Comparison of ENCODE assay signal across 8 mouse cellular contexts in the genomic region with DNA sequence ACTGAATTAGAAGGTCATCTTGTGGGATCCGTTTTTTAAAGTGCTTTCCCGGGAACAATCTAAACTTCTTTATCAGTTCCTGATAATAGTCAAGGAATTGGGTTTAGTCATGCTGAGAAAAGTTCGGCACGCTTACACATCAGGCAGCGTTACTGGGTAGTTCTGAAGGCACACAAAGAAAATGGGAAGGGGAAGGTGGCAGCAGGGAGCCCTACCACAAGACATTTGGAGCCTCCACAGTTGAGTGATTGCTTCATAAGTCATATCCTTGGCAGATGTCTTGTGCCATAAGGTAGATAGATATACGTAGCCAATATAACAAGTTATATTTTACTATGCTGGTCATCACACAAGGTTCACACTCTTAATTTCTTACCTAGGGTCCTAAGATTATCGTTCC. TPM values are rescaled to one million over a fixed set of nuclear protein-coding genes. Genes with fewer than 3 reads are reported as not detected.
DNase-seq lines count a peak whose midpoint lies in the region; ATAC-seq lines count a peak whose summit lies in the region.

No protein-coding gene starts in this region.

- DNase-seq in cerebellum, postnatal 10 days = peak; percentile 44 to 52
- no peak for DNase-seq in cerebellum, adult 18-20 months
- peak; percentile 73 for DNase-seq in 416B (ENCODE audit: low read depth)
- no peak for DNase-seq in adrenal gland, postnatal 14 days
- DNase-seq in gastrocnemius, postnatal 36 days = no peak

- peaks cover 6% of the 10 kb centered on the region for H3K36me3 ChIP-seq in forebrain, embryonic 13.5 days (ENCODE audit: poor library complexity, severe bottlenecking)
- peaks cover 21% of the 10 kb centered on the region for H3K36me3 ChIP-seq in liver, embryonic 15.5 days (replicated peaks)
- H3K36me3 ChIP-seq in stomach, embryonic 16.5 days (ENCODE audit: control insufficient read depth, insufficient read depth, low read length) = no peaks in the 10 kb centered on the region

- peak overlapping the region; percentile 74 for H3K9ac ChIP-seq in forebrain, embryonic 13.5 days
- H3K9ac ChIP-seq in liver, embryonic 15.5 days = peak overlapping the region; percentile 84
- peak overlapping the region; percentile 87 for H3K9ac ChIP-seq in stomach, embryonic 16.5 days (ENCODE audit: low read length)

- peak; percentile 7 for ATAC-seq in forebrain, embryonic 13.5 days
- no peak for ATAC-seq in liver, embryonic 15.5 days (ENCODE audit: insufficient read depth)
- ATAC-seq in stomach, embryonic 16.5 days (ENCODE audit: insufficient read depth, low FRiP score) = no peak

- H3K27ac ChIP-seq in forebrain, embryonic 13.5 days = peak overlapping the region; percentile 96
- H3K27ac ChIP-seq in liver, embryonic 15.5 days (replicated peaks) = peak overlapping the region; percentile 98
- H3K27ac ChIP-seq in stomach, embryonic 16.5 days (ENCODE audit: low read length) = peak overlapping the region; percentile 100

- H3K4me1 ChIP-seq in forebrain, embryonic 13.5 days = peaks cover 21% of the 10 kb centered on the region
- H3K4me1 ChIP-seq in liver, embryonic 15.5 days (replicated peaks) = peaks cover 19% of the 10 kb centered on the region
- H3K4me1 ChIP-seq in stomach, embryonic 16.5 days (ENCODE audit: control insufficient read depth, insufficient read depth, low read length) = peaks cover 11% of the 10 kb centered on the region; the same call in 1 of the 2 replicates

- no peaks in the 10 kb centered on the region for H3K9me3 ChIP-seq in forebrain, embryonic 13.5 days (replicated peaks)
- no peaks in the 10 kb centered on the region for H3K9me3 ChIP-seq in liver, embryonic 15.5 days (replicated peaks)
- H3K9me3 ChIP-seq in stomach, embryonic 16.5 days (replicated peaks; ENCODE audit: control insufficient read depth, low read length) = no peaks in the 10 kb centered on the region

- peak overlapping the region; percentile 63 for H3K4me2 ChIP-seq in forebrain, embryonic 13.5 days
- H3K4me2 ChIP-seq in liver, embryonic 15.5 days = peak overlapping the region; percentile 88
- peak overlapping the region; percentile 84 for H3K4me2 ChIP-seq in stomach, embryonic 16.5 days (ENCODE audit: low read depth, low read length)

- intact Hi-C loops in gastrocnemius, postnatal 36 days (cut with DNase I) = no loop called here

- peak overlapping the region; percentile 50 for H3K4me3 ChIP-seq in forebrain, embryonic 13.5 days
- peak overlapping the region; percentile 85 for H3K4me3 ChIP-seq in liver, embryonic 15.5 days (replicated peaks)
- H3K4me3 ChIP-seq in stomach, embryonic 16.5 days (replicated peaks; ENCODE audit: low read length) = peak overlapping the region; percentile 64

- 26% methylated on average over 7 of the region's 7 CpGs for WGBS in forebrain, embryonic 13.5 days
- WGBS in liver, embryonic 15.5 days (ENCODE audit: insufficient replicate concordance) = 12% methylated on average over 7 of the region's 7 CpGs
- 19% methylated on average over 7 of the region's 7 CpGs for WGBS in stomach, embryonic 16.5 days

- no peaks in the 10 kb centered on the region for H3K27me3 ChIP-seq in forebrain, embryonic 13.5 days
- no peaks in the 10 kb centered on the region for H3K27me3 ChIP-seq in liver, embryonic 15.5 days
- no peaks in the 10 kb centered on the region for H3K27me3 ChIP-seq in stomach, embryonic 16.5 days (ENCODE audit: control insufficient read depth, insufficient read depth, low read length)

RNA-seq across cellular contexts. Expression of a gene that starts 0.8 kb away (rescaled TPM):
- 38.4 and 48.5 TPM in 2 replicates for polyA plus RNA-seq in forebrain, embryonic 13.5 days (2015; fragmentation: Nextera tagmentation; extraction: Ambion mirVana)
- 26.2 and 32.1 TPM in 2 replicates for polyA plus RNA-seq in liver, embryonic 15.5 days (2015; fragmentation: Nextera tagmentation; extraction: Ambion mirVana)
- polyA plus RNA-seq in stomach, embryonic 16.5 days (2015; fragmentation: Nextera tagmentation; extraction: Ambion mirVana) = 28.3 and 33.1 TPM in 2 replicates
- 3.3 and 5.2 TPM in 2 replicates for total RNA-seq in adrenal gland, postnatal 14 days (2021)
- under 1 TPM; 0.10 to 0.20 TPM for total RNA-seq in gastrocnemius, postnatal 36 days (2021)

Comparison
In these comparisons a context has a peak if more than half of its experiments do, and no peak if none do; other contexts are left out.
1. DNase-seq: peak in cerebellum, postnatal 10 days (2 of 2) and 416B (single experiment); none in cerebellum, adult 18-20 months (0 of 2), adrenal gland, postnatal 14 days (single experiment) and gastrocnemius, postnatal 36 days (0 of 2).
2. Peak in every context shown above with its lines, with median percentiles within 50 percentile points of each other: H3K27ac ChIP-seq, H3K4me2 ChIP-seq, H3K4me3 ChIP-seq and H3K9ac ChIP-seq.